Mouse (Mus musculus) kidney, adult 2 months (tissue): ENCODE measurements around the gene Kcnq1. TPM values are rescaled to one million over a fixed set of nuclear protein-coding genes. Genes with fewer than 3 reads are reported as not detected.

ENCODE experiments used
- DNase-seq: peaks from one replicate; pipeline ENCODE4 v3.0.0; 2021
- H3K27ac ChIP-seq: fragments of 200-500 bp; 2 replicates; pipeline ENCODE4 v1.5.1; 2012; ENCODE audit warnings: low read depth, low read length, control low read depth, inconsistent platforms; ENCODE audit not compliant: insufficient read depth
- H3K27me3 ChIP-seq: fragments of 200-500 bp; replicated peaks from 2 replicates; pipeline ENCODE4 v1.6.1; 2012; ENCODE audit warnings: mild to moderate bottlenecking, moderate library complexity, low read length, inconsistent platforms; ENCODE audit not compliant: control insufficient read depth, insufficient read depth
- H3K36me3 ChIP-seq: fragments of 200-500 bp; 2 replicates; pipeline ENCODE4 v1.6.1; 2012; ENCODE audit warnings: mild to moderate bottlenecking, moderate library complexity, low read length, inconsistent platforms; ENCODE audit not compliant: control insufficient read depth, insufficient read depth
- H3K4me1 ChIP-seq: fragments of 200-500 bp; 2 replicates; pipeline ENCODE4 v1.6.1; 2011; ENCODE audit warnings: low read length; ENCODE audit not compliant: control insufficient read depth, insufficient read depth
- H3K4me3 ChIP-seq: fragments of 200-500 bp; 2 replicates; pipeline ENCODE4 v1.5.1; 2011; ENCODE audit warnings: mild to moderate bottlenecking, low read depth, low read length, control low read depth; ENCODE audit not compliant: insufficient read depth
- CTCF ChIP-seq: fragments of 200-500 bp; conservative IDR thresholded peaks from 2 replicates; pipeline ENCODE4 v1.5.1; 2011; ENCODE audit warnings: low read depth, mild to moderate bottlenecking, control low read depth, low read length, moderate library complexity, mixed read lengths; ENCODE audit not compliant: insufficient read depth, insufficient read length
- POLR2A ChIP-seq: fragments of 200-500 bp; IDR thresholded peaks from one replicate; pipeline ENCODE4 v1.6.1; 2011; ENCODE audit warnings: low read depth, low read length, control low read depth
- WGBS: fragments of 180-500 bp; shearing (Covaris S2); methylation state at CpG from one replicate; pipeline ENCODE4 v1.1.7; 2018; 5-methylcytosine and 5-hydroxymethylcytosine counted together
- polyA plus RNA-seq: library from polyadenylated mRNA; depleted of rRNA; stranded (reverse); fragments of >200 nt; gene quantifications from 2 replicates; pipeline ENCODE4 v1.2.3, GENCODE M21; 2012

Gene Kcnq1
- polyA plus RNA-seq, 1 experiment = 24.0 TPM

DNA sequence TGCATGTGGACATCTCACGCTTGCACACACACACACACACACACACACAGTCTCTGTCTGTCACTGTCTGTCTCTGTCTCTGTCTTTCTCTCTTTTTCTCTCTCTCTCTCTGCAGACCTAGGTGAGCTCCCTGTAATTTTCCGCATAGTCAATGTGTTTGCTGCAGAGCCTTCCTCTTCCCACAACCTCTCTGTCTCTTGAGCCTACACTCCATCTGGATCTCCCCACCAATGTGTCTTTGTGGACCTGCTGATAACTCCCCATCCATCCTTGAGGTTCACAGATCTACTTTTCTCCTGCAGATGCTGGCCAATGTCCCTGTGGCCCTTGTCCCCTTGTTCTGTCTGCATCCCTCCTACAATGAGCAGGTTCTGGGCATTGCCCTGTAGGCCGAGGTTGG, 194.5 kb downstream of the Kcnq1 start:
- DNase-seq = no peak
- WGBS = 96% methylated on average over 3 of the region's 3 CpGs
- Histone ChIP-seq H3K4me3 (no peak overlapping the region), H3K27me3 (no peaks in the 10 kb centered on the region), H3K27ac (no peak overlapping the region), H3K4me1 (no peaks in the 10 kb centered on the region), H3K36me3 (no peaks in the 10 kb centered on the region)
- TF ChIP-seq CTCF (no peak), POLR2A (no peak)

DNA sequence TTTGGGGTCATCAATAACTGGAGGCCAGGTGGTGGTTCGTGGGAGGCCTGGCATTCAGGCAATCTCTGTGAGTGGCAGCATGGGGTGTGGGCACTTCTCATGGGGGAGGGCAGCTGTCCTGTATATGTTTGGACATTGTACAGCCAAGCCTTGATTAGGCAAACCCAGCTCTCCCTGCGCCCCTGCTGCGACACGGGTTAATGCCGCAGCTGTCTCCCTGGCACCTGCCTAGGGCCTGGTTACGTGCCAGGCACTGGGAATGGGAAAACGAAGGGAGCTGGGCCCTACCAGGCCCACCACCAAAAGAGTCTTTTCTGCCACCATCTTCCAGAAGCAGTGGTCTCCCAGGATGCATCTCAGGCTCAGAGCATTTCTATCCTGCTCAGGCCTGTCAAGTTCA, 196.0 kb downstream of the Kcnq1 start:
- 90% methylated on average over 7 of the region's 7 CpGs for WGBS

DNA sequence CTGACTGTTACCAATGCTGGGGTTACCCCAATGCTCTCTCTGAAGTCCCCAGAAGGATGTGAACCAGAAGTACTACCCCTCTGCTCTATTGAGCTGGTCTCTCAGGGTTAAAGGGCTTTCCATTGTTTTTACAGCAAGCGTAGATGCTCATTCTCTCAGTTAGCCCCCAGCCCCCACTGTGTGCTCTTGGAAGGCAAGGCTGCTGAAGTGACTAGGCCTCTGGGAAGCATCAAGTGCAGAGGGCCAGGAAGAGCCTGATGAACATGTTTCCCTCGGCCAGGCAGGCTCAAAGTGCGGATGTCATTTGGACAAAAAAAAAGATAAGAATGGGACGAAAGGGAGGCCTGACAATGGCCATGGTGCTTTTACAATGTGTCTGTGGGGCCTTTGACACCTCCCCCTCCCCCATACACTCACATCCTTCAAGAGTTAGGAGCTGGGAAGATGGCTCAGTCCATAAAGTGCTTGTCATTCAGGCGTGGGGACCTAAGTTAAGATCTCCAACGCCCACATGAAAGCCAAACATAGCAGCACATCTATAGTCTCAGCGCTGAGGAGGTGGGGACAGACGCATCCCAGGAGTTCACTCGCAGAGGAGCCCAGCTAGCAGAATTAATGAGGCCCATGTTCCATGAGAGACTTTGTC, 196.6 kb downstream of the Kcnq1 start:
- H3K36me3 ChIP-seq = no peaks in the 10 kb centered on the region
- H3K4me3 ChIP-seq = no peak overlapping the region
- no peak overlapping the region for H3K27ac ChIP-seq
- no peak for DNase-seq
- TF ChIP-seq CTCF (no peak), POLR2A (no peak)
- no peaks in the 10 kb centered on the region for H3K27me3 ChIP-seq
- WGBS = 74% methylated on average over 9 of the region's 9 CpGs
- H3K4me1 ChIP-seq = no peaks in the 10 kb centered on the region

More for the DNA sequence above, 196.0 kb downstream of the Kcnq1 start:
- no peaks in the 10 kb centered on the region for H3K36me3 ChIP-seq
- no peaks in the 10 kb centered on the region for H3K27me3 ChIP-seq
- no peak overlapping the region for H3K27ac ChIP-seq
- TF ChIP-seq CTCF = no peak
- H3K4me1 ChIP-seq = no peaks in the 10 kb centered on the region
- H3K4me3 ChIP-seq = no peak overlapping the region
- no peak for DNase-seq

DNA sequence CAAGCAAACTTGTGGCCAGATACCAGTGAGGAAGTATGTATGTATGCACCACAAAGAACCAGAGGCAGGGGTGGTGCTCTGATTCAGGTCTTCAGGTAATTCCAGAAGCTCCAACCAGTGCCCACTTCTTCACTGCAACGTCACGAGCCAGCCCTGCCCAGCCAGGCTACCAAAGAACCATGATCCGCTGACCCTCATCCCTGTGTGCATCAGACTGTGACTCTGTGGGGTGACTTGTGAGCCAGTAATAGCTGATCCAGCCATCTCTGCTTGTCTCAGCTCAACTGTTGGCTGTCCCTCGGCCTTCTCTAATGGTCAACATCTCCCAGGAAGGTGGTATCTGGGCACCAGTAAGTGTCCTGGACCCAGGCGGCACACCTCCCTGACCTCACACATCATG, 197.4 kb downstream of the Kcnq1 start:
- no peaks in the 10 kb centered on the region for H3K4me1 ChIP-seq
- H3K27me3 ChIP-seq = no peaks in the 10 kb centered on the region
- TF ChIP-seq POLR2A = no peak
- TF ChIP-seq CTCF = no peak
- no peak overlapping the region for H3K27ac ChIP-seq
- peak; percentile 66 for DNase-seq
- WGBS = 79% methylated on average over 5 of the region's 5 CpGs
- H3K4me3 ChIP-seq = no peak overlapping the region
- H3K36me3 ChIP-seq = no peaks in the 10 kb centered on the region

DNA sequence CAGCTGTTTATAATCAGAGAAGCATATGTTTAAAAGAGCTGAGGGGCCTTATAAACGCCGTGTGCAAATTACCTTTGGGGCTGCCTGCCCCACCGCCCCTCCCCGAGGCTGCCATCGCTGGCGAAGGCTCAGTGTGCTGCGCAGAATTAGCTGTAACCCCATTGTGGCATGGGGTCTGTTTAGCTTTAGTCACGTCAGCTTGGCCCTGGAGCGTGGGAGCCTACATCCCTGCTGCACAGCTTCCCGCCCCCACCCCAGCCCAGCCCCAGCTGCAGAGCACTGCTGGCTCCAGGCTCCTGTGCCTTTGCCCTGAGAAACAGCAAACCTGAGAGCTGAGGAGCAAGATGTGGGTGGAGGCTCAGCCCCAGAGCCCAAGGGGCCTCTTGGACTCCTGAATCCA, 199.6 kb downstream of the Kcnq1 start:
- no peak overlapping the region for H3K4me3 ChIP-seq
- H3K27me3 ChIP-seq = no peaks in the 10 kb centered on the region
- DNase-seq = no peak
- H3K36me3 ChIP-seq = no peaks in the 10 kb centered on the region
- TF ChIP-seq POLR2A = no peak
- TF ChIP-seq CTCF = no peak
- no peak overlapping the region for H3K27ac ChIP-seq
- WGBS = 65% methylated on average over 10 of the region's 10 CpGs
- no peaks in the 10 kb centered on the region for H3K4me1 ChIP-seq

DNA sequence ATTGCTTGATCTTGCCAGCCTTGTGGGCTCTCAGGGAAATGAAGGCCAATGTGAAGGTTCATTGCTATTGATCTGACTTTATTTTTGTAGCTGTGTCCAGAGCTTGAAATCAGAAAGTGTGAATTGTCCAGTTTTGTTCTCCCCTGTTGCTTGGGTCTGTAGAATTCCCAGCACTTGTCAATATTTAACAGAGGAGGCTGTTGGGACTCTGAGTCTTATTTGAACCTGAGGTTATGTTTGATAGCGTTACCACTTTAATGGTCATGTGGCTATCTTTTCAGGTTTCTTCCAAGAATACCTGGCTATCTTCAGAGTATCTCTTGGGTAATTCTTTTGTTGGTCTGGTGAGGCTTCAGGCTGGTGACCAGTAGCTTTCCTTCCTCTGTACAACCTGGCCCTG, 201.8 kb downstream of the Kcnq1 start:
- TF ChIP-seq POLR2A = no peak
- no peak for TF ChIP-seq CTCF
- Histone ChIP-seq H3K4me1 (no peaks in the 10 kb centered on the region), H3K4me3 (no peak overlapping the region), H3K27ac (no peak overlapping the region), H3K36me3 (no peaks in the 10 kb centered on the region), H3K27me3 (no peaks in the 10 kb centered on the region)
- DNase-seq = peak; percentile 58
- WGBS = 87% methylated on average over 1 of the region's 1 CpGs

DNA sequence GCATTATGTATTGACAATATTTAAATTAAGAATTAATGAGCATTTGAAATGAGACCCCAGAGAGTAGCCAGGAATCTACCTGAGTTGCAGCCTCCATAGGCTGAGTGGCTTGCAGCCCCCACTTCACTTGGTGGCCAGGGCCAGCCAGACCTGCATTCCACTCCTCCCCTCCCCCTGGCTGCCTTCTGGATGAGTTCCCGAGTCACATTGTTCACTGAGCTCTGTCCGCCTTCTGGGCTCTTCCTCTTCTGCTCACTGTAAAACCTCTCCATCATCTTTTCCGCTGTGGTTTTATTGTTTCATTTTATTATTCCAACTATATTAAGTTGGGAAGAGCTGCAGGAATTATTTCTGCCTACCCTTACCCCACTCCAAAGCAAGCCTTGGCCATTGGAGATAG, 204.1 kb downstream of the Kcnq1 start:
- DNase-seq = peak; percentile 19
- Histone ChIP-seq H3K36me3 (no peaks in the 10 kb centered on the region), H3K27me3 (no peaks in the 10 kb centered on the region), H3K4me3 (no peak overlapping the region), H3K4me1 (no peaks in the 10 kb centered on the region), H3K27ac (no peak overlapping the region)
- 56% methylated on average over 3 of the region's 3 CpGs for WGBS
- TF ChIP-seq CTCF (no peak), POLR2A (no peak)
